Mouse (Mus musculus) kidney, adult 2 months (tissue): Measurements from ENCODE around the gene Htr1d.

ENCODE experiments used
- CTCF ChIP-seq: fragments of 200-500 bp; conservative IDR thresholded peaks from 2 replicates; pipeline ENCODE4 v1.5.1; 2011; ENCODE audit warnings: low read depth, mild to moderate bottlenecking, control low read depth, low read length, moderate library complexity, mixed read lengths; ENCODE audit not compliant: insufficient read depth, insufficient read length
- POLR2A ChIP-seq: fragments of 200-500 bp; IDR thresholded peaks from one replicate; pipeline ENCODE4 v1.6.1; 2011; ENCODE audit warnings: low read depth, low read length, control low read depth

DNA sequence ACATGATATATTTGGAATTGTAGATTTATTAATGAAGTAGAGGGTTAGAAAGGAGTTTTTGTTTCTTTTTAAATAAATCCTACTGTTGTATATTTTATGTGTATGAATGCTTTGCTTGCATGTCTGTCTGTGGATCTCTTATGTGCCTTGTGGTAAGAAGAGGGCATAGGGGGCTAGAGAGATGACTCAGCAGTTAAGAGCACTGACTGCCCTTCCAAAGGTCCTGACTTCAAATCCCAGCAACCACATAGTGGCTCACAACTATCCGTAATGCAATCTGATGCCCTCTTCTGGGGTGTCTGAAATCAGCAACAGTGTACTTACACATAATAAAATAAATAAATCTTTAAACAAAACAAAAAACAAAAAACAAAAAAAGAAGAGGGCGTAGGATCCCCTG, 63.2 kb downstream of the Htr1d start:
- TF ChIP-seq CTCF (no peak), POLR2A (no peak)
